Mouse (Mus musculus) CD4-positive helper T cell, adult 2 months (primary cell): ENCODE measurements around the gene Uqcrc1.
A peak's percentile ranks its signal among the peaks of the same experiment; 100 is the strongest.

Experiments used
- DNase-seq: peaks from one replicate; pipeline ENCODE4 v3.0.0-alpha.2; 2012; ENCODE audit warnings: low read depth, missing footprints, low spot score

Uqcrc1 gene

DNA sequence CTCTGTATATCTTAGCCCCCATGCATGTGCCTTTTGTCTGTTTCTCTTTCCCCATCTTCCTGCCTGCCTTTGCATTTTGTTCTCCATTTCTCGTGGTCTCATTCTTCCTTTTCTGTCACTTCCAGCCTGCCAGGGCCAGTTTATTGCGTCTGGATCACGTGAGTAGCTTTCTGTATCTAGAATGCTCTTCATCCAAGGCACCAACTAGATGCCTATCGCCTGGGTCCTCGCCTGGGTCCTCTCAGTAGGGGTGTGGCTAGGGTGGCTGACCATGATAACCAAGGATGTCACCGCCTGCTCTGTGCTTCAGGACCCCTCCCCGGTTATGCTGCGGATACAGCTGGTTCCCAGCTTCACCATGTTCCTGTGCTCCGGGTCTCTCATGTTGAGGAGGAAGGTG lies 46.8 kb downstream of the Uqcrc1 start:
- DNase-seq, result no peak

DNA sequence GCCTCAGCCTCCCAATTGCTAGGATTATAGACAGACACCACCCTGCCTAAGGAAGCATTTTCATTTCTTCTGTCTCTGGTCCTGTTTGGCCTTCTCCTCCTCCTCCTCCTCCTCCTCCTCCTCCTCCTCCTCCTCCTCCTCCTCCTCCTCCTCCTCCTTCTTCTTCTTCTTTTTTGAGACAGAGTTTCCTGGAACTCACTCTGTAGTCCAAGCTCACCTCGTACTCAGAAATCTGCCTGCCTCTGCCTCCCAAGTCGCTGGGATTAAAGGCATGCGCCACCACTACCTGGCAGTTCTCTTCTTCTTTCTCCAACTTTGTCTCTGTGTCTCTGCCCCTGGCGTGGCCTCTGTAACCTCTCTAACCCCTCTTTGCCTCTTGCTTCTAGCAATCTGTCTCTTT lies 49.3 kb downstream of the Uqcrc1 start, which contains the start of gene Ucn2:
Gene Ucn2, plus strand, starts transcription at position 301 of the 400 bp plus-strand sequence.
- no peak for DNase-seq

DNA sequence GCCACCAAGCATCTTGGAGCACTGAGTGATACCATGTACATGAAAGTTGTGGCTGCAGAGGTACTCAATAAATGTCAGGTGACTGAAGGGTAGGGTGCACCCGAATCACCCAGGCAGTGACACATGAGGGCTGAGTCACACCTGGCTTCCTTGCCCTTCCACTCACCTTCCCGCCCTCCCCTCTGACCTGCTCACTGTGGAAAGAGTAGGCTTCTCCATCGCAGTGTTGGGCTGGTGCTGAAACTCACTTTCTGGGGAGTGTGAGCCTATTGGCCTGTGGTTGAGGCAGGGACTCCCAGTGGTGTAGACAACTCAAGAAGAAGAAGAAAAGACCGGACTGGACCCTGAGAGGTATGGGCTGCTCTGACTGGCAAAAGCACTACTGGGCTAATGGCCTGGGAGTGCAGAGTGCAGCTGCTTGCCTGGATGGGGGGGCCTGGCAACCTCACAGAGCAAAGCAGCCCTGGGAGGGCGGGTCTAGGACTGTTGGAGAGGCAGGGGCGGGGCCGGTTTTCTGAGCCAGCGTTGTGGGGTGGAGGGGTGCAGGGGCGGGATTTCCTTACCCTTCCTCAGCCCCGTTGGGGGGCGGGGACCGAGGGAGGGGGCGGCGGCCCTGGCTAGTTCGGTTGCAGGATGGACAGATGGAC lies 51.4 kb downstream of the Uqcrc1 start:
- DNase-seq, result no peak

DNA sequence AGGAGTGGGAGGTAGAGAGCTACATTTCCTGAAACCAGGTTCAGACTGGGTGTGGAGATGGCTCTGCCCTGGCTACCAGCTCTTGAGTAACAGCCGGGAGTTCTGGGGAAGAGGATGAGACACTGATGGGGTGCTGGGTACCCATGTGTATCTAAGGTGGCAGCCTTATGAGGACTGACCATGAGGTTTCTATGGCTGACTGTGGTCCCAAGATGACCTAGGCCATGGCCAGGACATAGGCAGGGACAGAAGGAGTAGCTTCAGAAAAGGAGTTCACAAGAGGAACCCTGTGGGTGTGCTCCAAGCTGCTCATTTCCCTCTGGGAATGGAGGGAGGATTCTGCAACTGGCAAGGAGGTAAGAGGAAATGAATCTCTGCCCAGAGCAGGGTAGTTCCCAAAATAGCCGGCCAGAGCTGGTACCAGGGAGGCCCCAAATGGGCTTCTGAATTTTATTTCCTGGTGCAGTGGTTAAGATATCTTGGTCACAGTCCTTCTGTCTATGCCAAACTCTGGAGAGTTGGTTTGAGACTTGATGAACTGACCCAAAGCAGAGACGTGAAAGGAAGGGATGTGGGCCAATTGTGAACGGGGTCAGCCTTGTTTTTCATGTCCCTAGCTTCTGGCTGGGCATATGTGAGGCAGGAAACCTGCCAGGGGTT lies 53.5 kb downstream of the Uqcrc1 start:
- no peak for DNase-seq

DNA sequence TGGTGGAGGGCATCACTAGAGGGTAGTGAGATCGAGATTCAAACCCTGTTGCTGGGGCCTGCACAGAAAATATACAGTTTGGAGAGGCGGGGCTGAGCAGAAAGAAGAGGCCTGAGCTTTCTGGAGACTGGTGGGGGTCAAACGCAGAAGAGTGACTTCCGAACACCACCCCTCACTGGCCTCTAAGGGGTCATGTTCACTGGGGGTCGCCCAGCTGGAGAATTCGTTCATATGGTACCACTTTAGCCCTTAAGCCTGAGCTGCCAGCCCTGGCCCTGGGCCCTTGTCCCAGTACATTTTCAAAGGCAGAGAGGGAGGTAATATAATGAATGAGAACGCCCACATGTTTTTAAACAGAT lies 54.0 kb downstream of the Uqcrc1 start:
- DNase-seq, result no peak

DNA sequence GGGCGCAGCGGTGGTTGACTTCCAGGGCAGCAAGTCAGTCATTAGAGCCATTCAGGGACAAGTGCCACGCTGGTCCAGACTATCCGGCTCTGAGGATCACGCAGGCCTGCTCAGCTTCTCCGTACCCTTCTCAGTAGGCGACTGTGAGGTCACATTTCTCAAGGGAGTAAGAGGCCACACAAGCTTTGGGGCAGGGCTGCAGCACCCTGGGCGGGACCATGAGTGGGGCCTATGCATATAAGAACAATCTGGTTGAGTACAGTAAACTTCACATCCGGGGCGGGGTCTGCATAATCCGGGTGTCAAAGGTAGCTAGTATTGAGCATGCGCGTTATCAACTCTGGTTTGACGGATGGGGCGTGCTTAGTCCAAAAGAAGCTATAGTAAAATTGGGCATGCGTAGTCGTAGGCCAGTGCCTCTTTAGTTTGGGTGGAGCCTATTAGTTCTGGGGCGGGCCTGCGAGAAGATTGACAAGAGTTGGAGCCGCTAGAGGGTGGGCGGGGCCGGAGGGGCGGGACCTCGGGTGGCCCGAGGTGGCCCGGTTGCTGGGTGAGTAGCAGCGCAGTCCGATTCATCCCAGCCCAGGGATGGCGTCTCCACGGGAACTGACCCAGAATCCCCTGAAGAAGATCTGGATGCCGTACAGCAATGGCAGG lies 55.1 kb downstream of the Uqcrc1 start, which contains the start of gene Pfkfb4:
Gene Pfkfb4, plus strand, starts transcription at position 351 of the 657 bp plus-strand sequence.
- peak; percentile 99 for DNase-seq

DNA sequence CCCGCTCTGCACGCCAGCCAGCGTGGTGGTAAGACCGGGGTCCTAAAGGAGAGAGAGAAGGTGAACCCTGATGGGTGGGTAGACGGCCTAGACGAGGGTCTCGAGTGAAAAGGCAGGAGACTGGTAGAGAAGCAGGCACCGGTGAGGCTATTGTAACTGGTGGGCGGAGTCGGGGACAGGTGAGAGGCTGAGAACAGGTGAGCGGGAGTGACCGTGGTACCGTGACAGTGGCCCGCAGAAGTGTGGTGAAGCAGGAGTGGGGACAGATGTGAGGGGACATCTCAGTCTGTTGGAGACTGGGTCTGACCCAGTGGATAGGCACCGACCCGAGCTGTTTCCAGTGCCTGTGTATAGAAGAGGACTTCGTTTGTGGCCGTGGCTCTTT lies 55.6 kb downstream of the Uqcrc1 start:
- no peak for DNase-seq

DNA sequence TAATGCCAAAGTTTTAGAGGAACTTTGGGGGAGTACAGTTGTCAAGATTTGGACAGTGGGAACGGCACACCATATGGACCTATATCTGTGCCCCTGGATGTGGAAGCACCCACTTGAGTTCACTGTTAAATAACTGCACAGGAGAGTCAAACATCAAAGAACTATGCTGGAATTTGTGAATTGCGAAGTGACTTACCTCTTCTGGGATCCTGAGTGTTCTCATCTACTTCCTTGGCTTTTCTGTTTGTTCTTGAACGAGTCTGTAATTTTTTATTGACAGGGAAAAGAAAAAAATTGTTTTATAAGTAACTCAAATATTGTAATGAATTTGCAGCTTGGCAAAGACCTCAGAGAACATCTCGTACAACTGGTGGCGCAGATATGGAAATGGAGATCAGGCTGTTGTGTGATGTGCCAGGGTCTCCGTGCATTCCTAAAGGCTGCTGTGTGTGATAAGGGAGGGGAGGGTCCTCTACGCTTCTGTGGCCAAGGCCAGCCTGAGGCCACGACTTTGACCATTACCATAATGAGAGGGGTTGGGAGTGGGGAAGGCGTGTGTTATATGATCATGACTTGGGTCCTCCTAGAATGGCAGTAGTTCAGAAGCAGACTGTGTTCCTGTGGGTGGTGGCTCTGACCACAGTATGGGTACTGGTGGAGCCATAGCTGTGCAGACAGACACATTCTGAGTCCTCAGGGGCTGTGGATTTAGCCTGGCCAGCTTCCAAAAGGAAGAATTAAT lies 56.4 kb downstream of the Uqcrc1 start:
- no peak for DNase-seq

DNA sequence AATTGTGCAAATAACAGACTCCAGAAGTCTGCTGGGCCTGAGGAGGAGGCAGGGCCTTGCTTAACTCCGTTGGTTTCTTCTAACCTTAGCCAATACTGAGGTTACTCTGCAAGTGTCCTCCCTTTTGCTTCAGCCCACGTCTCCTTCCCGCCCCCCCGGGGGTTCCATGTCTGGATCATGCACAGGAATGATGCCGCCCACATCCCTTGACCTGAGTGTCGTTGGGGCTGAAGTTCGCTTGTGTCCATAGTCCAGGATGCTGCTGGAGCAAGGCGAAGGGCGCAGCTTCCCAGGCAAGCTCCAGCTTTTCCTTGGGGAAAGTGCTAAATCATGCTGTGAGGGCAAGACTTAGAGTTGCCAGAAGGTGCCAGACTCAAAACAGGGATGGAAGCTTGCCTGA lies 60.0 kb downstream of the Uqcrc1 start:
- DNase-seq, result no peak

DNA sequence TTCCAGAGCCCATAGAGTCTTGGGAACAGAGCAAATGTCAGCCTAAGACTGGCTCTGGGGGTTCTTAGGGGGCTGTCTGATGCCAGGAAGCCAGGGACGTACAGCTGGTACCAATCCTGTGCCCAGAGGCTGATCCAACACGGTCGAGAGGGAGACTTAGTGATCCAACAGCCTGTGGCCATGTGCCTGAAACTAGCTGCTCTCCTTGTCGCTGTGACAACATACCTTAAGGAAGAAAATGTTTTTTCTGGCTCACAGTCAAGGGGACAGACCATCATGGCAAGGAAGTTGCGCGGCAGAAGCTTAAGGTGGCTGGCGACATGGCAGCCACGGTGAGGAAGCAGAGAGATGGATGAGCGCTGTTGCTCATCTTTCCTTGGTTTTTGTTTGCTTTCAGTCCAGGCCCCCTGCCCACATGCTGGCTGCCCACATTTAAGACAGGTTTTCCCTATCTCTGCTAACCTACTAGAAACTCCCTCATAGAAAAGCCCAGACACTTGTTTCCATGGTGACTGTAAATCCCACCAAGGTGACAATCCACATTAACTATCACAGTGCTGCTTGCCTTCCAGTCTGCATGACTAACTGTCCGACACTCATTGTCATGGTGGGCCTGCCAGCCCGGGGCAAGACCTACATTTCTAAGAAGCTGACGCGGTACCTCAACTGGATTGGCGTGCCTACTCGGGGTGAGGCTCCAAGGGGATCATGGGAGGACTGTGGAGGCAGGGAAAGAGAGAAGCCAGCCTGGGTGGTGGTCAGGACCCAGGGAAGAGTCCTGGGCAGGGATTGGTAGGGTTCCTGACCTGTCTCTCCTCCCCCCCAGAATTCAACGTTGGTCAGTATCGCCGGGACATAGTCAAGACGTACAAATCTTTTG lies 62.1 kb downstream of the Uqcrc1 start:
- DNase-seq, result no peak

DNA sequence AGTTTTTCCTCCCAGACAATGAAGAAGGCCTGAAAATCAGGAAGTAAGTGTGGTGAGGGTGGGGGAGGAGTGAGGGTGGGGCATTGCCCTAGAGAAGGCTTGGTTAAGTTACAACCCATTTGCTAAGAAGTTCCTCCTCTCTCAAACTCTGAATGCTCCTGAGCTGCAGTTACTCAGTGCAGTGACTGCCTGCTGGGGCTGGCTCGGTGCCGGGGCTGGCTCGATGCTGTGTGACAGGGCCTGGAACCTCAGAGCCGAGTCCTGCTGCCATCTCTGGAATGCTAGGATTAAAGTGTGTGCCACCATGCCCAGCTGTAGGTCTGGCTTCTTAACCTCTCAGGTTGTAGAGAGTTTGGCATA lies 62.7 kb downstream of the Uqcrc1 start:
- no peak for DNase-seq
